Mouse (Mus musculus) thymus, adult 2 months (tissue): Measurements from ENCODE around the gene Ccdc88c. TPM values are rescaled to one million over a fixed set of nuclear protein-coding genes. Genes with fewer than 3 reads are reported as not detected.

Experiments used
- DNase-seq: peaks from one replicate; pipeline ENCODE4 v3.0.0; 2021
- H3K27ac ChIP-seq: fragments of 200-500 bp; 2 replicates; pipeline ENCODE4 v1.5.1; 2012; ENCODE audit warnings: low read length, control low read depth; ENCODE audit not compliant: control insufficient read depth, insufficient read depth
- H3K27me3 ChIP-seq: fragments of 200-500 bp; 2 replicates; pipeline ENCODE4 v1.6.1; 2012; ENCODE audit warnings: mild to moderate bottlenecking, low read length, moderate library complexity, mixed read lengths; ENCODE audit not compliant: control insufficient read depth, insufficient read depth
- H3K36me3 ChIP-seq: fragments of 200-500 bp; 2 replicates; pipeline ENCODE4 v1.6.1; 2012; ENCODE audit warnings: mild to moderate bottlenecking, low read length, moderate library complexity; ENCODE audit not compliant: control insufficient read depth, insufficient read depth
- H3K4me1 ChIP-seq: fragments of 200-500 bp; replicated peaks from 2 replicates; pipeline ENCODE4 v1.6.1; 2012; ENCODE audit warnings: low read length; ENCODE audit not compliant: control insufficient read depth, insufficient read depth
- H3K4me3 ChIP-seq: fragments of 200-500 bp; 2 replicates; pipeline ENCODE4 v1.5.1; 2012; ENCODE audit warnings: mild to moderate bottlenecking, low read length, control low read depth, moderate library complexity; ENCODE audit not compliant: control insufficient read depth, insufficient read depth
- CTCF ChIP-seq: fragments of 200-500 bp; IDR thresholded peaks from 2 replicates; pipeline ENCODE4 v1.5.1; 2012; ENCODE audit warnings: mild to moderate bottlenecking, control low read depth, low read length, moderate library complexity, borderline replicate concordance; ENCODE audit not compliant: control insufficient read depth, poor library complexity, insufficient read depth; ENCODE audit errors: extremely low read depth
- POLR2A ChIP-seq: fragments of 200-500 bp; IDR thresholded peaks from 2 replicates; pipeline ENCODE4 v1.6.1; 2012; ENCODE audit warnings: mild to moderate bottlenecking, low read length, control low read depth, moderate library complexity; ENCODE audit not compliant: control insufficient read depth, poor library complexity, insufficient read depth; ENCODE audit errors: extremely low read depth
- WGBS: fragments of 180-500 bp; shearing (Covaris S2); methylation state at CpG from one replicate; pipeline ENCODE4 v1.1.7; 2018; 5-methylcytosine and 5-hydroxymethylcytosine counted together
- polyA plus RNA-seq: library from polyadenylated mRNA; depleted of rRNA; stranded (reverse); fragments of >200 nt; gene quantifications from 2 replicates; pipeline ENCODE4 v1.2.3, GENCODE M21; 2012

Gene Ccdc88c
- polyA plus RNA-seq, 1 experiment: 75.0 TPM

- TF ChIP-seq CTCF: no peak
- no peak for TF ChIP-seq POLR2A
- H3K36me3 ChIP-seq: peaks cover 27% of the 10 kb centered on the region
- H3K27ac ChIP-seq: no peak overlapping the region
- WGBS: 83% methylated on average over 7 of the region's 7 CpGs
- H3K4me1 ChIP-seq: no peaks in the 10 kb centered on the region; the same call in 1 of the 2 replicates
- H3K27me3 ChIP-seq: no peaks in the 10 kb centered on the region
- no peak for DNase-seq
- H3K4me3 ChIP-seq: no peak overlapping the region
Measured at GRCm38 (mm10) chr12:100969808-100970207, 59.0 kb downstream of the Ccdc88c start.

GRCm38 (mm10) chr12:100967383-100967782, 61.5 kb downstream of the Ccdc88c start:
- Histone ChIP-seq H3K4me1 (no peaks in the 10 kb centered on the region; the same call in 1 of the 2 replicates), H3K27me3 (no peaks in the 10 kb centered on the region), H3K27ac (no peak overlapping the region), H3K4me3 (no peak overlapping the region), H3K36me3 (peaks cover 29% of the 10 kb centered on the region)
- DNase-seq: no peak
- 98% methylated on average over 12 of the region's 12 CpGs for WGBS
- TF ChIP-seq POLR2A (no peak), CTCF (no peak)

GRCm38 (mm10) chr12:100966253-100966652, 62.6 kb downstream of the Ccdc88c start:
- 96% methylated on average over 9 of the region's 9 CpGs for WGBS
- Histone ChIP-seq H3K27ac (no peak overlapping the region), H3K27me3 (no peaks in the 10 kb centered on the region), H3K4me3 (no peak overlapping the region), H3K4me1 (no peaks in the 10 kb centered on the region; the same call in 1 of the 2 replicates), H3K36me3 (peaks cover 29% of the 10 kb centered on the region)
- DNase-seq: no peak
- no peak for TF ChIP-seq CTCF
- TF ChIP-seq POLR2A: no peak

GRCm38 (mm10) chr12:100965298-100965697, 63.6 kb downstream of the Ccdc88c start:
- 98% methylated on average over 3 of the region's 3 CpGs for WGBS
- no peaks in the 10 kb centered on the region for H3K27me3 ChIP-seq
- H3K36me3 ChIP-seq: peaks cover 34% of the 10 kb centered on the region
- no peak for TF ChIP-seq POLR2A
- H3K4me3 ChIP-seq: no peak overlapping the region
- no peak overlapping the region for H3K27ac ChIP-seq
- no peak for DNase-seq
- H3K4me1 ChIP-seq: no peaks in the 10 kb centered on the region; the same call in 1 of the 2 replicates

GRCm38 (mm10) chr12:100958621-100959592, 69.9 kb downstream of the Ccdc88c start:
- H3K27ac ChIP-seq: no peak overlapping the region
- H3K36me3 ChIP-seq: peaks cover 7% of the 10 kb centered on the region; the same call in 1 of the 2 replicates
- DNase-seq: no peak
- H3K27me3 ChIP-seq: no peaks in the 10 kb centered on the region
- no peaks in the 10 kb centered on the region for H3K4me1 ChIP-seq
- no peak overlapping the region for H3K4me3 ChIP-seq
- TF ChIP-seq CTCF: no peak
- TF ChIP-seq POLR2A: no peak
- WGBS: 83% methylated on average over 15 of the region's 15 CpGs

- no peaks in the 10 kb centered on the region for H3K4me1 ChIP-seq
Measured at GRCm38 (mm10) chr12:100958006-100958405, 70.8 kb downstream of the Ccdc88c start.

More at GRCm38 (mm10) chr12:100958006-100958405, 70.8 kb downstream of the Ccdc88c start:
- no peak overlapping the region for H3K4me3 ChIP-seq
- no peaks in the 10 kb centered on the region for H3K27me3 ChIP-seq
- TF ChIP-seq CTCF (peak; percentile 98), POLR2A (no peak)
- WGBS: 40% methylated on average over 5 of the region's 5 CpGs
- no peak overlapping the region for H3K27ac ChIP-seq
- peak; percentile 88 for DNase-seq
- peaks cover 11% of the 10 kb centered on the region; the same call in 1 of the 2 replicates for H3K36me3 ChIP-seq
